Mouse (Mus musculus) embryonic stem cell, embryonic (primary cell): ENCODE results near the gene Med29.

Experiments used
- CTCF ChIA-PET, 4 experiments: fragments of 300-600 bp in 2 of 4; fragments of 350-600 bp in 2 of 4; sonication (Branson Sonifier 250); formaldehyde crosslinking; loops; one replicate each; lab custom pipeline; 2022; ENCODE audit warnings: inconsistent platforms in 2 of 4; lab: Charles Lee
- POLR2A ChIA-PET, 4 experiments: fragments of 300-600 bp in 2 of 4; fragments of 350-600 bp in 2 of 4; sonication (Branson Sonifier 250); formaldehyde crosslinking; loops; one replicate each; lab custom pipeline; 2022; ENCODE audit warnings: antibody characterized with exemption in 4 of 4, inconsistent platforms in 1 of 4; lab: Charles Lee

Med29 gene

GRCm38 (mm10) chr7:28375176-28375921, 17.2 kb downstream of the Med29 start:
- ChIA-PET CTCF (interaction anchor here (0.5 to 3.7 kb wide), 13 partner anchors 9 to 1043 kb away, joined by 3 to 12 read pairs (median 6); partner anchors contain the start of genes Eid2 (in 1 of the 4), Gmfg (in 1 of the 4), Med29 (in 1 of the 4) and Paf1 (in 1 of the 4)), POLR2A (interaction anchor here (0.6 to 37.0 kb wide), 40 partner anchors 15 to 858 kb away, joined by 3 to 1116 read pairs (median 5); partner anchors contain the start of genes Med29 (in 3 of the 4), Paf1 (in 3 of the 4), Rps16 (in 3 of the 4) and Supt5 (in 3 of the 4))

GRCm38 (mm10) chr7:28374647-28375046, 17.9 kb downstream of the Med29 start:
- POLR2A ChIA-PET, result interaction anchor here in 3 of 4 experiments (0.7 to 37.0 kb wide), 22 partner anchors 16 to 859 kb away, joined by 3 to 1116 read pairs (median 5); partner anchors contain the start of genes Med29 (in 3 of the 3), Paf1 (in 3 of the 3), Rps16 (in 3 of the 3) and Pak4 (in 2 of the 3)
- CTCF ChIA-PET, result interaction anchor here in 2 of 4 experiments (1.1 to 3.7 kb wide), 7 partner anchors 10 to 153 kb away, joined by 3 to 12 read pairs (median 10); partner anchors contain the start of genes Gmfg (in 1 of the 2) and Selenov (in 1 of the 2)

- POLR2A ChIA-PET, result interaction anchor here in 3 of 4 experiments (1.9 to 37.0 kb wide), 9 partner anchors 17 to 224 kb away, joined by 5 to 1116 read pairs (median 148); partner anchors contain the start of genes Med29 (in 3 of the 3), Paf1 (in 3 of the 3), Rps16 (in 3 of the 3) and Supt5 (in 2 of the 3)
- CTCF ChIA-PET, result interaction anchor here in 3 of 4 experiments (0.6 to 3.7 kb wide), 6 partner anchors 12 to 442 kb away, joined by 3 to 11 read pairs (median 6); no protein-coding TSS in a partner anchor
Observed at GRCm38 (mm10) chr7:28373891-28374495, 18.5 kb downstream of the Med29 start.

GRCm38 (mm10) chr7:28373131-28373581, 19.4 kb downstream of the Med29 start:
- POLR2A ChIA-PET, result interaction anchor here in 3 of 4 experiments (0.6 to 37.0 kb wide), 7 partner anchors 9 to 437 kb away, joined by 3 to 1116 read pairs (median 4); partner anchors contain the start of genes Med29 (in 3 of the 3), Paf1 (in 3 of the 3), Rps16 (in 1 of the 3) and Supt5 (in 1 of the 3)
- CTCF ChIA-PET, result interaction anchor here in 2 of 4 experiments (0.6 to 1.0 kb wide), 4 partner anchors 15 to 443 kb away, joined by 3 read pairs; partner anchors contain the start of gene Rps16 (in 1 of the 2)

GRCm38 (mm10) chr7:28372251-28373108, 20.0 kb downstream of the Med29 start, which contains the start of gene Plekhg2:
Plekhg2 (minus strand) TSS chr7:28372599.
- CTCF ChIA-PET, result interaction anchor here in 2 of 4 experiments (0.7 to 1.0 kb wide), 2 partner anchors 14 to 22 kb away, joined by 3 read pairs; partner anchors contain the start of gene Rps16 (in 1 of the 2)
- POLR2A ChIA-PET, result interaction anchor here in 3 of 4 experiments (0.6 to 37.0 kb wide), 7 partner anchors 9 to 438 kb away, joined by 3 to 1116 read pairs (median 4); partner anchors contain the start of genes Med29 (in 3 of the 3), Paf1 (in 3 of the 3), Rps16 (in 1 of the 3) and Supt5 (in 1 of the 3)

GRCm38 (mm10) chr7:28371514-28371989, 21.0 kb downstream of the Med29 start:
- ChIA-PET CTCF (interaction anchor here in 2 of 4 experiments (0.6 to 1.5 kb wide), 2 partner anchors 12 to 198 kb away, joined by 5 to 6 read pairs; no protein-coding TSS in a partner anchor), POLR2A (interaction anchor here (0.6 to 50.6 kb wide), 14 partner anchors 9 to 226 kb away, joined by 3 to 1116 read pairs (median 3); partner anchors contain the start of genes Rps16 (in 3 of the 4), Med29 (in 2 of the 4), Paf1 (in 2 of the 4) and Supt5 (in 2 of the 4))

- POLR2A ChIA-PET, result interaction anchor here (0.6 to 50.6 kb wide), 14 partner anchors 9 to 227 kb away, joined by 3 to 1116 read pairs (median 3); partner anchors contain the start of genes Rps16 (in 3 of the 4), Med29 (in 2 of the 4), Paf1 (in 2 of the 4) and Supt5 (in 2 of the 4)
Observed at GRCm38 (mm10) chr7:28370977-28371513, 21.5 kb downstream of the Med29 start.

GRCm38 (mm10) chr7:28370051-28370450, 22.5 kb downstream of the Med29 start:
- POLR2A ChIA-PET, result interaction anchor here in 2 of 4 experiments (1.3 to 50.6 kb wide), 6 partner anchors 8 to 37 kb away, joined by 3 to 1116 read pairs (median 310); partner anchors contain the start of genes Med29 (in 2 of the 2), Paf1 (in 2 of the 2), Rps16 (in 2 of the 2) and Plekhg2 (in 1 of the 2)
- CTCF ChIA-PET, result interaction anchor here in 2 of 4 experiments (0.6 to 1.5 kb wide), 3 partner anchors 10 to 70 kb away, joined by 3 to 6 read pairs (median 4); no protein-coding TSS in a partner anchor

More at GRCm38 (mm10) chr7:28370977-28371513, 21.5 kb downstream of the Med29 start:
- CTCF ChIA-PET, result interaction anchor here in 2 of 4 experiments (0.6 to 1.5 kb wide), 3 partner anchors 11 to 199 kb away, joined by 3 to 6 read pairs (median 5); no protein-coding TSS in a partner anchor

- ChIA-PET POLR2A (interaction anchor here (0.6 to 50.6 kb wide), 10 partner anchors 10 to 92 kb away, joined by 3 to 1116 read pairs (median 8); partner anchors contain the start of genes Med29 (in 2 of the 4), Paf1 (in 2 of the 4), Rps16 (in 2 of the 4) and Supt5 (in 2 of the 4)), CTCF (interaction anchor here in 3 of 4 experiments (0.6 to 1.5 kb wide), 8 partner anchors 14 to 242 kb away, joined by 3 to 5 read pairs (median 3); partner anchors contain the start of gene Gmfg (in 1 of the 3))
Observed at GRCm38 (mm10) chr7:28368276-28368920, 24.1 kb downstream of the Med29 start.

- CTCF ChIA-PET, result interaction anchor here in 2 of 4 experiments (0.6 to 1.3 kb wide), 4 partner anchors 11 to 243 kb away, joined by 3 read pairs; partner anchors contain the start of gene Gmfg (in 1 of the 2)
Observed at GRCm38 (mm10) chr7:28367663-28368275, 24.7 kb downstream of the Med29 start.

GRCm38 (mm10) chr7:28362441-28363060, 30.0 kb downstream of the Med29 start:
- ChIA-PET CTCF (no interaction called here), POLR2A (interaction anchor here (0.7 to 50.6 kb wide), 14 partner anchors 9 to 86 kb away, joined by 3 to 1116 read pairs (median 3); partner anchors contain the start of genes Rps16 (in 3 of the 4), Med29 (in 2 of the 4), Paf1 (in 2 of the 4) and Supt5 (in 2 of the 4))

More at GRCm38 (mm10) chr7:28367663-28368275, 24.7 kb downstream of the Med29 start:
- POLR2A ChIA-PET, result interaction anchor here in 3 of 4 experiments (0.9 to 50.6 kb wide), 8 partner anchors 8 to 29 kb away, joined by 3 to 1116 read pairs (median 58); partner anchors contain the start of genes Med29 (in 2 of the 3), Paf1 (in 2 of the 3), Rps16 (in 2 of the 3) and Supt5 (in 2 of the 3)

GRCm38 (mm10) chr7:28361647-28362341, 30.7 kb downstream of the Med29 start:
- ChIA-PET POLR2A (interaction anchor here in 3 of 4 experiments (0.9 to 50.6 kb wide), 13 partner anchors 6 to 75 kb away, joined by 3 to 1116 read pairs (median 9); partner anchors contain the start of genes Rps16 (in 3 of the 3), Med29 (in 2 of the 3), Paf1 (in 2 of the 3) and Supt5 (in 2 of the 3)), CTCF (interaction anchor here in 3 of 4 experiments (0.5 to 1.7 kb wide), 4 partner anchors 17 to 471 kb away, joined by 3 to 6 read pairs (median 4); no protein-coding TSS in a partner anchor)
